Mouse (Mus musculus) kidney, adult 2 months (tissue): ENCODE measurements around the gene Sptb. TPM values are rescaled to one million over a fixed set of nuclear protein-coding genes. Genes with fewer than 3 reads are reported as not detected.

Source experiments
- DNase-seq: peaks from one replicate; pipeline ENCODE4 v3.0.0; 2021
- H3K27ac ChIP-seq: fragments of 200-500 bp; 2 replicates; pipeline ENCODE4 v1.5.1; 2012; ENCODE audit warnings: low read depth, low read length, control low read depth, inconsistent platforms; ENCODE audit not compliant: insufficient read depth
- H3K27me3 ChIP-seq: fragments of 200-500 bp; replicated peaks from 2 replicates; pipeline ENCODE4 v1.6.1; 2012; ENCODE audit warnings: mild to moderate bottlenecking, moderate library complexity, low read length, inconsistent platforms; ENCODE audit not compliant: control insufficient read depth, insufficient read depth
- H3K36me3 ChIP-seq: fragments of 200-500 bp; 2 replicates; pipeline ENCODE4 v1.6.1; 2012; ENCODE audit warnings: mild to moderate bottlenecking, moderate library complexity, low read length, inconsistent platforms; ENCODE audit not compliant: control insufficient read depth, insufficient read depth
- H3K4me1 ChIP-seq: fragments of 200-500 bp; 2 replicates; pipeline ENCODE4 v1.6.1; 2011; ENCODE audit warnings: low read length; ENCODE audit not compliant: control insufficient read depth, insufficient read depth
- H3K4me3 ChIP-seq: fragments of 200-500 bp; 2 replicates; pipeline ENCODE4 v1.5.1; 2011; ENCODE audit warnings: mild to moderate bottlenecking, low read depth, low read length, control low read depth; ENCODE audit not compliant: insufficient read depth
- CTCF ChIP-seq: fragments of 200-500 bp; conservative IDR thresholded peaks from 2 replicates; pipeline ENCODE4 v1.5.1; 2011; ENCODE audit warnings: low read depth, mild to moderate bottlenecking, control low read depth, low read length, moderate library complexity, mixed read lengths; ENCODE audit not compliant: insufficient read depth, insufficient read length
- POLR2A ChIP-seq: fragments of 200-500 bp; IDR thresholded peaks from one replicate; pipeline ENCODE4 v1.6.1; 2011; ENCODE audit warnings: low read depth, low read length, control low read depth
- WGBS: fragments of 180-500 bp; shearing (Covaris S2); methylation state at CpG from one replicate; pipeline ENCODE4 v1.1.7; 2018; 5-methylcytosine and 5-hydroxymethylcytosine counted together
- polyA plus RNA-seq: library from polyadenylated mRNA; depleted of rRNA; stranded (reverse); fragments of >200 nt; gene quantifications from 2 replicates; pipeline ENCODE4 v1.2.3, GENCODE M21; 2012

Gene Sptb
- polyA plus RNA-seq, 1 experiment: 1.9 TPM

GRCm38 (mm10) chr12:76618175-76618574, 92.2 kb downstream of the Sptb start:
- Histone ChIP-seq H3K27ac (no peak overlapping the region), H3K36me3 (no peaks in the 10 kb centered on the region), H3K4me1 (no peaks in the 10 kb centered on the region), H3K4me3 (no peak overlapping the region), H3K27me3 (no peaks in the 10 kb centered on the region)
- DNase-seq: no peak
- TF ChIP-seq POLR2A (no peak), CTCF (no peak)
- WGBS: 85% methylated on average over 4 of the region's 4 CpGs

- TF ChIP-seq CTCF: no peak
- TF ChIP-seq POLR2A: no peak
- no peaks in the 10 kb centered on the region for H3K27me3 ChIP-seq
- no peak overlapping the region for H3K4me3 ChIP-seq
- H3K27ac ChIP-seq: no peak overlapping the region
- 75% methylated on average over 4 of the region's 4 CpGs for WGBS
- H3K4me1 ChIP-seq: no peaks in the 10 kb centered on the region
- no peaks in the 10 kb centered on the region for H3K36me3 ChIP-seq
- no peak for DNase-seq
Observed at GRCm38 (mm10) chr12:76615580-76615937, 94.8 kb downstream of the Sptb start.

GRCm38 (mm10) chr12:76614868-76615579, 95.3 kb downstream of the Sptb start:
- no peaks in the 10 kb centered on the region for H3K27me3 ChIP-seq
- DNase-seq: peak; percentile 30

GRCm38 (mm10) chr12:76612621-76613020, 97.7 kb downstream of the Sptb start:
- 88% methylated on average over 12 of the region's 12 CpGs for WGBS
- no peak for DNase-seq
- no peak for TF ChIP-seq CTCF
- TF ChIP-seq POLR2A: no peak
- Histone ChIP-seq H3K27me3 (no peaks in the 10 kb centered on the region), H3K27ac (no peak overlapping the region), H3K36me3 (no peaks in the 10 kb centered on the region), H3K4me3 (no peak overlapping the region), H3K4me1 (no peaks in the 10 kb centered on the region)

More at GRCm38 (mm10) chr12:76614868-76615579, 95.3 kb downstream of the Sptb start:
- Histone ChIP-seq H3K4me1 (no peaks in the 10 kb centered on the region), H3K27ac (no peak overlapping the region), H3K4me3 (no peak overlapping the region), H3K36me3 (no peaks in the 10 kb centered on the region)
- WGBS: 44% methylated on average over 12 of the region's 12 CpGs
- TF ChIP-seq POLR2A (no peak), CTCF (no peak)

GRCm38 (mm10) chr12:76608997-76609565, 101.3 kb downstream of the Sptb start:
- H3K36me3 ChIP-seq: no peaks in the 10 kb centered on the region
- H3K27me3 ChIP-seq: no peaks in the 10 kb centered on the region
- H3K27ac ChIP-seq: no peak overlapping the region
- 86% methylated on average over 15 of the region's 15 CpGs for WGBS
- TF ChIP-seq CTCF: no peak
- no peak for TF ChIP-seq POLR2A
- DNase-seq: no peak
- no peak overlapping the region for H3K4me3 ChIP-seq
- no peaks in the 10 kb centered on the region for H3K4me1 ChIP-seq

GRCm38 (mm10) chr12:76608241-76608640, 102.1 kb downstream of the Sptb start:
- Histone ChIP-seq H3K27ac (no peak overlapping the region), H3K27me3 (no peaks in the 10 kb centered on the region), H3K4me3 (no peak overlapping the region), H3K4me1 (no peaks in the 10 kb centered on the region), H3K36me3 (no peaks in the 10 kb centered on the region)
- TF ChIP-seq CTCF (no peak), POLR2A (no peak)
- 80% methylated on average over 11 of the region's 11 CpGs for WGBS
- no peak for DNase-seq

GRCm38 (mm10) chr12:76605837-76606236, 104.5 kb downstream of the Sptb start:
- WGBS: 79% methylated on average over 3 of the region's 3 CpGs
- Histone ChIP-seq H3K27me3 (no peaks in the 10 kb centered on the region), H3K27ac (no peak overlapping the region), H3K36me3 (no peaks in the 10 kb centered on the region), H3K4me3 (no peak overlapping the region), H3K4me1 (no peaks in the 10 kb centered on the region)
- no peak for TF ChIP-seq CTCF
- TF ChIP-seq POLR2A: no peak
- DNase-seq: no peak

GRCm38 (mm10) chr12:76604546-76604945, 105.8 kb downstream of the Sptb start:
- Histone ChIP-seq H3K27me3 (no peaks in the 10 kb centered on the region), H3K4me3 (no peak overlapping the region), H3K27ac (no peak overlapping the region), H3K36me3 (no peaks in the 10 kb centered on the region), H3K4me1 (no peaks in the 10 kb centered on the region)
- no peak for TF ChIP-seq POLR2A
- TF ChIP-seq CTCF: no peak
- 73% methylated on average over 4 of the region's 4 CpGs for WGBS
- no peak for DNase-seq
